Mouse (Mus musculus) liver, embryonic 14.5 days (tissue): ENCODE results near the gene Arsb. TPM values are rescaled to one million over a fixed set of nuclear protein-coding genes. Genes with fewer than 3 reads are reported as not detected.

Experiments used
- ATAC-seq: fragments of 200-750 bp; cut with Nextera tagmentation; 2 replicates; pipeline ENCODE4 v1.8.0; 2017; ENCODE audit warnings: moderate number of reproducible peaks, mild to moderate bottlenecking, moderate library complexity; ENCODE audit not compliant: insufficient read depth
- DNase-seq, 3 experiments: peaks; one replicate each; pipeline ENCODE4 v3.0.0-alpha.2; 2012 to 2013; ENCODE audit warnings: low read depth in 3 of 3, low spot score in 3 of 3
- H3K27ac ChIP-seq: fragments of 300-500 bp; sonication (generic); 2 replicates; pipeline ENCODE4 v1.5.1; 2014; ENCODE audit warnings: moderate library complexity, mild to moderate bottlenecking, control low read depth, inconsistent platforms
- H3K27me3 ChIP-seq: fragments of 300-500 bp; sonication (generic); 2 replicates; pipeline ENCODE4 v1.6.1; 2014; ENCODE audit warnings: mild to moderate bottlenecking, low read length, moderate library complexity; ENCODE audit not compliant: control insufficient read depth, insufficient read depth
- H3K36me3 ChIP-seq: fragments of 300-500 bp; sonication (generic); replicated peaks from 2 replicates; pipeline ENCODE4 v1.6.1; 2014; ENCODE audit warnings: low read depth; ENCODE audit not compliant: control insufficient read depth, insufficient read depth
- H3K4me1 ChIP-seq, 2 experiments: fragments of 200-500 bp in 1 of 2; fragments of 300-500 bp in 1 of 2; sonication (generic) in 1 of 2; replicated peaks; 2 replicates each; pipeline ENCODE4 v1.6.1; 2012 to 2014; ENCODE audit warnings: antibody characterized with exemption in 1 of 2, inconsistent platforms in 1 of 2, low read length in 1 of 2; ENCODE audit not compliant: control insufficient read depth in 2 of 2, insufficient read depth in 2 of 2
- H3K4me2 ChIP-seq: fragments of 300-500 bp; sonication (generic); 2 replicates; pipeline ENCODE4 v1.6.1; 2014; ENCODE audit warnings: low read depth, mild to moderate bottlenecking, control low read depth, moderate library complexity
- H3K4me3 ChIP-seq, 2 experiments: fragments of 200-500 bp in 1 of 2; fragments of 300-500 bp in 1 of 2; sonication (generic) in 1 of 2; 2 replicates each; pipeline ENCODE4 v1.5.1; 2012 to 2014; ENCODE audit warnings: low read depth in 2 of 2, low read length in 2 of 2, mild to moderate bottlenecking in 2 of 2, control low read depth in 1 of 2, inconsistent platforms in 1 of 2, moderate library complexity in 1 of 2; ENCODE audit not compliant: insufficient read depth in 1 of 2
- H3K9ac ChIP-seq: fragments of 300-500 bp; sonication (generic); replicated peaks from 2 replicates; pipeline ENCODE4 v1.6.1; 2014; ENCODE audit warnings: mild to moderate bottlenecking, control low read depth, moderate library complexity
- H3K9me3 ChIP-seq: fragments of 300-500 bp; sonication (generic); 2 replicates; pipeline ENCODE4 v1.6.1; 2016; ENCODE audit warnings: low read length, mixed read lengths; ENCODE audit not compliant: control insufficient read depth
- CTCF ChIP-seq: IDR thresholded peaks from 2 replicates; pipeline ENCODE4 v1.5.1; 2016; ENCODE audit warnings: antibody characterized with exemption, low read depth, control low read depth
- EP300 ChIP-seq: IDR thresholded peaks from 2 replicates; pipeline ENCODE4 v1.6.1; 2016; ENCODE audit warnings: antibody characterized with exemption, low read depth
- WGBS: fragments of 180-500 bp; shearing (Covaris S2); extraction: QIAGEN DNeasy Blood & Tissue Kit; methylation state at CpG from one replicate; pipeline ENCODE4 v1.1.7; 2014; ENCODE audit not compliant: insufficient replicate concordance; 5-methylcytosine and 5-hydroxymethylcytosine counted together
- polyA plus RNA-seq, 2 experiments: library from polyadenylated mRNA; depleted of rRNA in 1 of 2; stranded (reverse) in 1 of 2; unstranded in 1 of 2; fragments of >200 nt; fragmentation: Nextera tagmentation in 1 of 2; extraction: Ambion mirVana in 1 of 2; gene quantifications; 2 replicates each; pipeline versions ENCODE4 v1.2.1 to v1.2.3; 2012 to 2014

Arsb gene
- polyA plus RNA-seq, 2 experiments: 2.8 to 4.0 TPM

- no peak overlapping the region for H3K4me2 ChIP-seq
- TF ChIP-seq EP300: no peak
- no peak for TF ChIP-seq CTCF
- H3K4me1 ChIP-seq: no peaks in the 10 kb centered on the region
- no peak for DNase-seq
- no peak for ATAC-seq
- WGBS: 73% methylated on average over 6 of the region's 6 CpGs
- no peak overlapping the region for H3K27ac ChIP-seq
- H3K9me3 ChIP-seq: no peaks in the 10 kb centered on the region
- H3K36me3 ChIP-seq: no peaks in the 10 kb centered on the region
- no peak overlapping the region for H3K9ac ChIP-seq
- no peaks in the 10 kb centered on the region for H3K27me3 ChIP-seq
- H3K4me3 ChIP-seq: no peak overlapping the region
Measured at GRCm38 (mm10) chr13:93830294-93830645, 58.8 kb downstream of the Arsb start.

- H3K36me3 ChIP-seq: no peaks in the 10 kb centered on the region
- no peak overlapping the region for H3K4me2 ChIP-seq
- TF ChIP-seq EP300: no peak
- TF ChIP-seq CTCF: no peak
- no peak overlapping the region for H3K4me3 ChIP-seq
- H3K9ac ChIP-seq: no peak overlapping the region
- H3K27me3 ChIP-seq: no peaks in the 10 kb centered on the region
- H3K27ac ChIP-seq: no peak overlapping the region
- DNase-seq (no peak), ATAC-seq (no peak)
- no peaks in the 10 kb centered on the region for H3K9me3 ChIP-seq
- 73% methylated on average over 12 of the region's 12 CpGs for WGBS
- no peaks in the 10 kb centered on the region for H3K4me1 ChIP-seq
Measured at GRCm38 (mm10) chr13:93837481-93838225, 66.2 kb downstream of the Arsb start.

- WGBS: 56% methylated on average over 8 of the region's 8 CpGs
- H3K4me1 ChIP-seq: no peaks in the 10 kb centered on the region
Measured at GRCm38 (mm10) chr13:93838431-93839136, 67.2 kb downstream of the Arsb start.

GRCm38 (mm10) chr13:93839137-93839630 is 67.8 kb downstream of the Arsb start:
- ATAC-seq (no peak), DNase-seq (no peak)
- no peak overlapping the region for H3K4me3 ChIP-seq
- H3K9ac ChIP-seq: no peak overlapping the region
- H3K27ac ChIP-seq: no peak overlapping the region
- WGBS: 47% methylated on average over 10 of the region's 10 CpGs
- H3K36me3 ChIP-seq: no peaks in the 10 kb centered on the region
- no peaks in the 10 kb centered on the region for H3K9me3 ChIP-seq
- no peak overlapping the region for H3K4me2 ChIP-seq
- H3K4me1 ChIP-seq: no peaks in the 10 kb centered on the region
- H3K27me3 ChIP-seq: no peaks in the 10 kb centered on the region
- TF ChIP-seq EP300 (no peak), CTCF (no peak)

More at GRCm38 (mm10) chr13:93838431-93839136, 67.2 kb downstream of the Arsb start:
- Histone ChIP-seq H3K27ac (no peak overlapping the region), H3K36me3 (no peaks in the 10 kb centered on the region), H3K4me2 (no peak overlapping the region), H3K4me3 (no peak overlapping the region), H3K27me3 (no peaks in the 10 kb centered on the region), H3K9ac (no peak overlapping the region), H3K9me3 (no peaks in the 10 kb centered on the region)
- no peak for TF ChIP-seq EP300
- no peak for TF ChIP-seq CTCF
- DNase-seq (no peak), ATAC-seq (no peak)

- no peaks in the 10 kb centered on the region for H3K27me3 ChIP-seq
- TF ChIP-seq EP300 (no peak), CTCF (no peak)
- DNase-seq: no peak
- H3K4me2 ChIP-seq: no peak overlapping the region
- no peaks in the 10 kb centered on the region for H3K36me3 ChIP-seq
- H3K4me1 ChIP-seq: no peaks in the 10 kb centered on the region
- no peak overlapping the region for H3K4me3 ChIP-seq
- no peak overlapping the region for H3K9ac ChIP-seq
- WGBS: 39% methylated on average over 2 of the region's 2 CpGs
- no peaks in the 10 kb centered on the region for H3K9me3 ChIP-seq
- no peak for ATAC-seq
- no peak overlapping the region for H3K27ac ChIP-seq
Measured at GRCm38 (mm10) chr13:93839721-93840120, 68.3 kb downstream of the Arsb start.
